Mouse (Mus musculus) kidney, postnatal 4 days (tissue): ENCODE measurements at regions not wholly inside any gene's neighbourhood (a gene's known extent, or its start where the extent isn't known, plus 50 kb on each side); places are given as distances from the start of the nearest gene placed in this dataset.

Source experiments
- DNase-seq, 2 experiments: peaks; one replicate each; pipeline ENCODE4 v3.0.0; 2021; ENCODE audit warnings: mixed read lengths in 2 of 2

GRCm38 (mm10) chr15:64622591-64622990, 194.9 kb upstream of the Gm21798 start:
- DNase-seq = no peak

- DNase-seq = peak in 1 of 2 experiments; percentile 9
Observed at GRCm38 (mm10) chr15:64626359-64626758, 191.1 kb upstream of the Gm21798 start.

GRCm38 (mm10) chr15:64627258-64627657, 190.2 kb upstream of the Gm21798 start:
- peak; percentile 79 to 82 for DNase-seq
